Comparison of ENCODE assay signal across 9 mouse cellular contexts in genomic region chr4:102635258-102635657, GRCm38 (mm10).
DNase-seq lines count a peak whose midpoint lies in the region; ATAC-seq and TF ChIP-seq lines count a peak whose summit lies in the region.
"Had no signal": no experiment of that assay in that cellular context is flagged by ENCODE, and none has a peak within 500 bp of the region (broad histone marks: within the 10 kb centered on the region; RNA-seq: fewer than 3 reads in every experiment).

No protein-coding gene starts in this region.

- no peaks in the 10 kb centered on the region for H3K36me3 ChIP-seq in C2C12 (ENCODE audit: control insufficient read depth, insufficient read depth)
- H3K36me3 ChIP-seq in forebrain, embryonic 11.5 days (ENCODE audit: control insufficient read depth, insufficient read depth, low read length), result no peaks in the 10 kb centered on the region
- no peaks in the 10 kb centered on the region for H3K36me3 ChIP-seq in forebrain, embryonic 12.5 days (replicated peaks)
- H3K36me3 ChIP-seq in forebrain, embryonic 14.5 days (ENCODE audit: control insufficient read depth, insufficient read depth, low read length), result no peaks in the 10 kb centered on the region

- H3K4me1 ChIP-seq in forebrain, embryonic 11.5 days (replicated peaks; ENCODE audit: control insufficient read depth, insufficient read depth, low read length), result no peaks in the 10 kb centered on the region
- H3K4me1 ChIP-seq in forebrain, embryonic 12.5 days, result no peaks in the 10 kb centered on the region; the same call in 1 of the 2 replicates
- no peaks in the 10 kb centered on the region for H3K4me1 ChIP-seq in forebrain, embryonic 14.5 days (ENCODE audit: control insufficient read depth, insufficient read depth, low read length)

- H3K4me2 ChIP-seq in forebrain, embryonic 11.5 days (ENCODE audit: low read depth, low read length, severe bottlenecking), result no peak overlapping the region
- no peak overlapping the region for H3K4me2 ChIP-seq in forebrain, embryonic 12.5 days
- H3K4me2 ChIP-seq in forebrain, embryonic 14.5 days (ENCODE audit: low read length), result no peak overlapping the region

- H3K4me3 ChIP-seq in C2C12 (ENCODE audit: insufficient read depth, poor library complexity, severe bottlenecking), result no peak overlapping the region
- H3K4me3 ChIP-seq in forebrain, embryonic 11.5 days (ENCODE audit: low read depth, low read length), result no peak overlapping the region
- H3K4me3 ChIP-seq in forebrain, embryonic 12.5 days (replicated peaks), result no peak overlapping the region
- no peak overlapping the region for H3K4me3 ChIP-seq in forebrain, embryonic 14.5 days (ENCODE audit: low read depth, low read length)

- peak; percentile 66 for ATAC-seq in common myeloid progenitor, adult 5-6 weeks (replicated peaks; ENCODE audit: low read depth, poor library complexity, severe bottlenecking)
- ATAC-seq in forebrain, embryonic 11.5 days (replicated peaks; ENCODE audit: low FRiP score), result no peak
- ATAC-seq in forebrain, embryonic 12.5 days (ENCODE audit: low FRiP score), result no peak
- no peak for ATAC-seq in forebrain, embryonic 14.5 days

- H3K9ac ChIP-seq in forebrain, embryonic 11.5 days (ENCODE audit: low read length), result no peak overlapping the region
- H3K9ac ChIP-seq in forebrain, embryonic 12.5 days, result no peak overlapping the region
- H3K9ac ChIP-seq in forebrain, embryonic 14.5 days (ENCODE audit: low read length), result no peak overlapping the region
- H3K9ac ChIP-seq: liver, embryonic 14.5 days had no signal

- DNase-seq in heart, postnatal 4 days, result peak; percentile 72
- peak; percentile 68 to 81 for DNase-seq in lung, postnatal 4 days
- DNase-seq in cerebellum, adult 9-11 months, result no peak
- no peak for DNase-seq in forebrain, embryonic 11.5 days (ENCODE audit: low spot score)
- no peak for DNase-seq in forebrain, embryonic 14.5 days (ENCODE audit: low spot score)

- no peak overlapping the region for H3ac ChIP-seq in C2C12 (ENCODE audit: control insufficient read depth, insufficient read length, low read depth)

- no peaks in the 10 kb centered on the region for H3K79me2 ChIP-seq in C2C12 (ENCODE audit: control insufficient read depth, insufficient read depth)

- TF ChIP-seq CTCF in C2C12 (IDR thresholded peaks at IDR 0.05; ENCODE audit: control insufficient read depth, insufficient read depth, insufficient read length), result no peak

- H3K79me3 ChIP-seq in C2C12 (ENCODE audit: low read depth), result no peaks in the 10 kb centered on the region

- H3K27ac ChIP-seq in forebrain, embryonic 11.5 days (ENCODE audit: low read depth, low read length), result no peak overlapping the region
- H3K27ac ChIP-seq in forebrain, embryonic 12.5 days, result no peak overlapping the region
- no peak overlapping the region for H3K27ac ChIP-seq in forebrain, embryonic 14.5 days (ENCODE audit: low read depth, low read length)
- H3K27ac ChIP-seq: liver, embryonic 14.5 days had no signal

- no peaks in the 10 kb centered on the region for H3K9me3 ChIP-seq in forebrain, embryonic 11.5 days (ENCODE audit: control insufficient read depth, low read length)
- H3K9me3 ChIP-seq in forebrain, embryonic 12.5 days, result no peaks in the 10 kb centered on the region
- no peaks in the 10 kb centered on the region for H3K9me3 ChIP-seq in forebrain, embryonic 14.5 days (replicated peaks; ENCODE audit: control insufficient read depth, low read length)

- 76% methylated on average over 9 of the region's 9 CpGs for WGBS in forebrain, embryonic 11.5 days
- WGBS in forebrain, embryonic 12.5 days, result 84% methylated on average over 9 of the region's 9 CpGs
- WGBS in forebrain, embryonic 14.5 days, result 83% methylated on average over 9 of the region's 9 CpGs

- no peaks in the 10 kb centered on the region for H3K27me3 ChIP-seq in C2C12 (ENCODE audit: control insufficient read depth, insufficient read depth, insufficient read length)
- no peaks in the 10 kb centered on the region for H3K27me3 ChIP-seq in forebrain, embryonic 11.5 days (ENCODE audit: control insufficient read depth, insufficient read depth, low read length)
- H3K27me3 ChIP-seq in forebrain, embryonic 12.5 days, result no peaks in the 10 kb centered on the region
- H3K27me3 ChIP-seq in forebrain, embryonic 14.5 days (replicated peaks; ENCODE audit: control insufficient read depth, insufficient read depth, low read length), result no peaks in the 10 kb centered on the region

TF ChIP-seq in C2C12, 6 proteins besides CTCF, POLR2A, EP300 and RAD21:
- TF ChIP-seq USF1 (IDR thresholded peaks at IDR 0.05; ENCODE audit: low read depth) (peak; percentile 39), FOSL1 (IDR thresholded peaks at IDR 0.05; ENCODE audit: insufficient read depth, low read length, poor library complexity, severe bottlenecking) (no peak), MYOD1 (IDR thresholded peaks at IDR 0.05; ENCODE audit: control insufficient read depth, insufficient read length, low read depth) (peak; percentile 94), MAX (IDR thresholded peaks at IDR 0.05) (peak; percentile 60), CEBPB (IDR thresholded peaks at IDR 0.05; ENCODE audit: low read depth) (no peak)

Comparison
In these comparisons a context has a peak if more than half of its experiments do, and no peak if none do; other contexts are left out.
1. DNase-seq: peak in heart, postnatal 4 days (single experiment) and lung, postnatal 4 days (2 of 2); none in cerebellum, adult 9-11 months (single experiment), forebrain, embryonic 11.5 days (single experiment) and forebrain, embryonic 14.5 days (single experiment).